ENCODE assay signal across 9 mouse cellular contexts in the genomic region with DNA sequence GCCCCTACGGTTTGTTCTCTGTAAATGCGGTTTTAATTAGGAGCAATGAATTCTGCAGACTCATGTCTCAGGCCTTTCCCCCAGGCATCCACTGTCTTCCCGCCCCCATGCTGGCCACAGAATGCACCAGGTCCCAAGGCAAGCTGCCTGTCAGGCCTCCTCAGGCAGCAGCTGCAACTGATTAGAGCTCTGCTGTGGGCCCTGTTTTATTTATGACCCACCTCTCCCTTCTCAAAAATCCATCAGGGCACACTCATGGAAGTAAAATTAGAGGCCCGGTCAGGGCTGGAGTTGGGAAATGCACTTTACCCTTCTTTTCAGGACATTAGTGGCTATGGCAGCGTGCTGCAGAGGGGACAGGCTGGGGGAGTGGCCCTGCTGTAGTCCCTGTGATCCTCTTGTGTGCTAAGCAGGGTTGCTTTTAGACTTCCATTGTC.
DNase-seq lines count a peak whose midpoint lies in the region; ATAC-seq lines count a peak whose summit lies in the region.
"Had no signal": no experiment of that assay in that cellular context is flagged by ENCODE, and none has a peak within 500 bp of the region (broad histone marks: within the 10 kb centered on the region; RNA-seq: fewer than 3 reads in every experiment).

No protein-coding gene starts in this region.

- H3K9ac ChIP-seq in forebrain, embryonic 15.5 days (replicated peaks), result no peak overlapping the region
- peak overlapping the region; percentile 27; the same call in 1 of the 2 replicates for H3K9ac ChIP-seq in limb, embryonic 11.5 days (ENCODE audit: low read length)
- H3K9ac ChIP-seq in neural tube, embryonic 13.5 days, result no peak overlapping the region

- H3K27ac ChIP-seq in forebrain, embryonic 15.5 days (replicated peaks), result peak overlapping the region; percentile 59
- peak overlapping the region; percentile 92 for H3K27ac ChIP-seq in limb, embryonic 11.5 days (replicated peaks; ENCODE audit: low read depth, low read length)
- peak overlapping the region; percentile 81 for H3K27ac ChIP-seq in neural tube, embryonic 13.5 days (replicated peaks)
- H3K27ac ChIP-seq: macrophage had no signal

- ATAC-seq in forebrain, embryonic 15.5 days (replicated peaks), result peak; percentile 87
- ATAC-seq in limb, embryonic 11.5 days (ENCODE audit: insufficient number of reproducible peaks, low FRiP score, low TSS enrichment, low read depth), result peak; percentile 96
- ATAC-seq in neural tube, embryonic 13.5 days (ENCODE audit: low read depth), result peak; percentile 88

- H3K9me3 ChIP-seq in forebrain, embryonic 15.5 days, result no peaks in the 10 kb centered on the region
- no peaks in the 10 kb centered on the region for H3K9me3 ChIP-seq in limb, embryonic 11.5 days (ENCODE audit: control insufficient read depth, low read length)
- no peaks in the 10 kb centered on the region for H3K9me3 ChIP-seq in neural tube, embryonic 13.5 days

- intact Hi-C loops in heart, postnatal 36 days (cut with DNase I), result loop anchor here (5.0 kb wide), 1 partner anchor 93 kb away; a partner anchor contains a TSS

- H3K27me3 ChIP-seq in forebrain, embryonic 15.5 days, result no peaks in the 10 kb centered on the region
- H3K27me3 ChIP-seq in limb, embryonic 11.5 days (ENCODE audit: control insufficient read depth, insufficient read depth, low read length), result no peaks in the 10 kb centered on the region
- H3K27me3 ChIP-seq in neural tube, embryonic 13.5 days, result no peaks in the 10 kb centered on the region

- H3K4me3 ChIP-seq in forebrain, embryonic 15.5 days, result no peak overlapping the region
- no peak overlapping the region for H3K4me3 ChIP-seq in limb, embryonic 11.5 days (ENCODE audit: low read depth, low read length)
- H3K4me3 ChIP-seq in neural tube, embryonic 13.5 days, result no peak overlapping the region

- WGBS in forebrain, embryonic 15.5 days, result 5% methylated on average over 5 of the region's 5 CpGs
- under 1% methylated on average over 5 of the region's 5 CpGs for WGBS in limb, embryonic 11.5 days
- WGBS in neural tube, embryonic 13.5 days, result 7% methylated on average over 5 of the region's 5 CpGs

- peak; percentile 47 for DNase-seq in urinary bladder, postnatal 14 days (ENCODE audit: low spot score)
- DNase-seq in urinary bladder, adult 2 months (ENCODE audit: low spot score), result no peak
- DNase-seq in heart, postnatal 36 days, result peak; percentile 53 to 57
- DNase-seq in limb, embryonic 11.5 days (ENCODE audit: low spot score), result peak; percentile 95
- DNase-seq in spleen, postnatal 4 days (ENCODE audit: low spot score in 2 of 2), result no peak
- DNase-seq in layer of hippocampus, postnatal 25 days (ENCODE audit: extremely low spot score in 1 of 2, low spot score in 1 of 2), result no peak

- H3K36me3 ChIP-seq in forebrain, embryonic 15.5 days, result no peaks in the 10 kb centered on the region
- no peaks in the 10 kb centered on the region for H3K36me3 ChIP-seq in limb, embryonic 11.5 days (ENCODE audit: control insufficient read depth, insufficient read depth, low read length)
- no peaks in the 10 kb centered on the region for H3K36me3 ChIP-seq in neural tube, embryonic 13.5 days

- H3K4me1 ChIP-seq in forebrain, embryonic 15.5 days, result peaks cover 24% of the 10 kb centered on the region
- H3K4me1 ChIP-seq in limb, embryonic 11.5 days (ENCODE audit: control insufficient read depth, insufficient read depth, low read length), result peaks cover 45% of the 10 kb centered on the region
- peaks cover 40% of the 10 kb centered on the region for H3K4me1 ChIP-seq in neural tube, embryonic 13.5 days (replicated peaks)

- no peak overlapping the region for H3K4me2 ChIP-seq in forebrain, embryonic 15.5 days (replicated peaks)
- peak overlapping the region; percentile 19 for H3K4me2 ChIP-seq in limb, embryonic 11.5 days (ENCODE audit: low read depth, severe bottlenecking)
- H3K4me2 ChIP-seq in neural tube, embryonic 13.5 days, result peak overlapping the region; percentile 21; the same call in 1 of the 2 replicates

Comparison
In these comparisons a context has a peak if more than half of its experiments do, and no peak if none do; other contexts are left out.
1. DNase-seq: peak in urinary bladder, postnatal 14 days (single experiment), heart, postnatal 36 days (2 of 2) and limb, embryonic 11.5 days (single experiment); none in urinary bladder, adult 2 months (single experiment), spleen, postnatal 4 days (0 of 2) and layer of hippocampus, postnatal 25 days (0 of 2).
2. Peak in every context shown above with its lines, with median percentiles within 50 percentile points of each other: ATAC-seq and H3K27ac ChIP-seq.